Comparison of ENCODE assay signal across 7 mouse cellular contexts in the genomic region with DNA sequence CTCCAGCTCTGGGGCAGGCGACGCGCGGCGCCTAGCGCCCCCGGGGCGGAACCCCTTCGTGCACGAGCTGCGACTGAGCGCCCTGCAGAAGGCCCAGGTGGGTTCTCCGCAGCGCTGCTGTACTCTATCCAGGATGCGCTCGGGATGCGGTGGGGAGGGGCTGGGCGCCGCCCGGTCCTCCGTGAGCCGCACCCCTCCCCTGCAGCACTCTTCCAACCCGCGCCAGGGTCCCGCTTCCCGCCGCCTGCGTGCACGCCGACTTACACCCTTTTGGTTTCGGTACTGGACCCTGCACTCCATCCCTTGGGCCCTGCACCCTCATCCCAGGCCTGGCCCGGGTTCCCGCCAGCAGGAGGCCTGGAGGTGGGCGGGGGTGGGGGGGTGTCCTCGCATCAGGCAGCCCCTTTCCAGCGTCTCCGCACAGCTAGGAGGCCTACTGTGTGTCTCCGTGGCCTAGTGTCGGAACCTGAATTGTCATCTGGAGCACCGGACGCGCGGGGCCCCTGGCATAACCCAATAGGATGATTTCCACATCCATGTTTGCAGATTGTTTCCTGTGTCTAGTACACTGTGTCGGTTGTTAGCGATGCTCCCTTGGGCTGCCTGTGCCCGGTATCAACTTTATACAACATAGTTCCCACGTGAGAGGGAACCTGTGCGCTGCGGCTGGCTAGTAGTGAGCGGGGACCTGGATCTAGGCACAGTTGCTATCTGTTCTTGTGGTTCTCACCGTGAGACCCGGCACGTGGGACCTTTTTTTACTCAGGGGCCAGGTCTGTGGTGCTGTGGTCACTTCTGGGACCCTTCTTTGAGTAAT. TPM values are rescaled to one million over a fixed set of nuclear protein-coding genes. Genes with fewer than 3 reads are reported as not detected.
DNase-seq lines count a peak whose midpoint lies in the region; ATAC-seq and TF ChIP-seq lines count a peak whose summit lies in the region.

No protein-coding gene starts in this region.

- TF ChIP-seq EP300 in MEL (IDR thresholded peaks at IDR 0.05; ENCODE audit: low read depth in 1 of 2, low read length in 2 of 2) = no peak

- no peak for TF ChIP-seq RAD21 in MEL (IDR thresholded peaks at IDR 0.05; ENCODE audit: low read depth, low read length)

- no peaks in the 10 kb centered on the region for H3K27me3 ChIP-seq in C2C12 (ENCODE audit: control insufficient read depth, insufficient read depth, insufficient read length)
- H3K27me3 ChIP-seq in MEL (ENCODE audit: control insufficient read depth in 1 of 2, insufficient read depth in 2 of 2, low read length in 2 of 2) = no peaks in the 10 kb centered on the region
- no peaks in the 10 kb centered on the region for H3K27me3 ChIP-seq in heart, embryonic 14.5 days (ENCODE audit: control insufficient read depth, insufficient read depth, low read length)

- no peaks in the 10 kb centered on the region for H3K36me3 ChIP-seq in C2C12 (ENCODE audit: control insufficient read depth, insufficient read depth)
- H3K36me3 ChIP-seq in MEL (ENCODE audit: control insufficient read depth in 1 of 2, insufficient read depth in 2 of 2, low read length in 2 of 2) = peaks cover 0 to 6% of the 10 kb centered on the region in 2 experiments; a peak in 3 of 4 replicates
- H3K36me3 ChIP-seq in heart, embryonic 14.5 days (ENCODE audit: control insufficient read depth, insufficient read depth, low read length) = no peaks in the 10 kb centered on the region
- H3K36me3 ChIP-seq in macrophage (ENCODE audit: inconsistent target) = no peaks in the 10 kb centered on the region

- TF ChIP-seq POLR2A in MEL (IDR thresholded peaks at IDR 0.05; ENCODE audit: control insufficient read depth in 1 of 2, insufficient read depth in 1 of 2, low read depth in 1 of 2, low read length in 2 of 2, poor library complexity in 1 of 2) = no peak; a peak in 1 of 4 replicates

- peak; percentile 66 for DNase-seq in MEL (ENCODE audit: low read depth, low spot score)
- DNase-seq in embryo, embryonic 10.5 days (ENCODE audit: low spot score) = peak; percentile 43
- peak; percentile 45 for DNase-seq in kidney, postnatal 14 days
- DNase-seq in spleen, postnatal 4 days (ENCODE audit: low spot score in 2 of 2) = peak; percentile 62 to 85

- H3K4me1 ChIP-seq in MEL (ENCODE audit: control insufficient read depth in 1 of 2, insufficient read depth in 2 of 2, low read length in 2 of 2) = peaks cover 3 to 8% of the 10 kb centered on the region in 2 experiments; a peak in 3 of 4 replicates
- peaks cover 0 to 11% of the 10 kb centered on the region in 2 experiments for H3K4me1 ChIP-seq in heart, embryonic 14.5 days (ENCODE audit: control insufficient read depth in 2 of 2, insufficient read depth in 2 of 2, low read length in 2 of 2)

- 1% methylated on average over 46 of the region's 53 CpGs for WGBS in heart, embryonic 14.5 days
- 2% methylated on average over 53 of the region's 53 CpGs for WGBS in macrophage (ENCODE audit: missing documents)

- H3K9me3 ChIP-seq in MEL (replicated peaks; ENCODE audit: insufficient read depth, low read length) = no peaks in the 10 kb centered on the region
- no peaks in the 10 kb centered on the region for H3K9me3 ChIP-seq in heart, embryonic 14.5 days (ENCODE audit: control insufficient read depth, low read length)

- H3K79me2 ChIP-seq in C2C12 (ENCODE audit: control insufficient read depth, insufficient read depth) (peaks cover 54% of the 10 kb centered on the region), MEL (ENCODE audit: control insufficient read depth, insufficient read depth, low read length, poor library complexity) (peaks cover 38% of the 10 kb centered on the region), macrophage (ENCODE audit: inconsistent target) (peaks cover 53% of the 10 kb centered on the region)

- peak overlapping the region; percentile 98 for H3K4me2 ChIP-seq in heart, embryonic 14.5 days (ENCODE audit: low read length)

- H3K79me3 ChIP-seq in C2C12 (ENCODE audit: low read depth) = peaks cover 42% of the 10 kb centered on the region

- TF ChIP-seq CTCF in C2C12 (IDR thresholded peaks at IDR 0.05; ENCODE audit: control insufficient read depth, insufficient read depth, insufficient read length) (no peak), MEL (IDR thresholded peaks at IDR 0.05 in 2 of 3, conservative IDR thresholded peaks at IDR 0.05 in 1 of 3; ENCODE audit: control insufficient read depth in 1 of 3, insufficient read depth in 1 of 3, low read depth in 2 of 3, low read length in 3 of 3, poor library complexity in 1 of 3, severe bottlenecking in 1 of 3) (no peak; a peak in 1 of 6 replicates)

- H3K4me3 ChIP-seq in C2C12 (ENCODE audit: insufficient read depth, poor library complexity, severe bottlenecking) (peak overlapping the region; percentile 65), MEL (ENCODE audit: control insufficient read depth in 1 of 2, insufficient read depth in 1 of 2, low read depth in 2 of 2, low read length in 2 of 2) (peak overlapping the region; percentile 76 to 95), macrophage (ENCODE audit: inconsistent target) (peak overlapping the region; percentile 49)
- peak overlapping the region; percentile 77 to 99 for H3K4me3 ChIP-seq in heart, embryonic 14.5 days (ENCODE audit: control insufficient read depth in 1 of 2, insufficient read depth in 1 of 2, low read depth in 1 of 2, low read length in 2 of 2)

- peak overlapping the region; percentile 81 for H3K27ac ChIP-seq in MEL (ENCODE audit: control insufficient read depth, low read depth, low read length)
- peak overlapping the region; percentile 69 to 83 for H3K27ac ChIP-seq in heart, embryonic 14.5 days (replicated peaks in 1 of 2; ENCODE audit: control insufficient read depth in 1 of 2, insufficient read depth in 1 of 2, low read depth in 2 of 2, low read length in 2 of 2)
- no peak overlapping the region for H3K27ac ChIP-seq in macrophage

- peak overlapping the region; percentile 82 for H3ac ChIP-seq in C2C12 (ENCODE audit: control insufficient read depth, insufficient read length, low read depth)

- H3K9ac ChIP-seq in MEL (ENCODE audit: control insufficient read depth, low read depth, low read length, poor library complexity, severe bottlenecking) = peak overlapping the region; percentile 94
- H3K9ac ChIP-seq in heart, embryonic 14.5 days (ENCODE audit: low read length) = peak overlapping the region; percentile 91

- ATAC-seq in heart, embryonic 14.5 days (ENCODE audit: insufficient number of reproducible peaks, insufficient read depth, low FRiP score, low read depth) = peak; percentile 73

TF ChIP-seq in C2C12, 6 proteins besides CTCF, POLR2A, EP300 and RAD21:
- TF ChIP-seq MYOD1 (IDR thresholded peaks at IDR 0.05; ENCODE audit: control insufficient read depth, insufficient read length, low read depth) = no peak
- TF ChIP-seq CEBPB (IDR thresholded peaks at IDR 0.05; ENCODE audit: low read depth) = no peak
- TF ChIP-seq FOSL1 (IDR thresholded peaks at IDR 0.05; ENCODE audit: insufficient read depth, low read length, poor library complexity, severe bottlenecking) = no peak
- no peak for TF ChIP-seq MYOG (IDR thresholded peaks at IDR 0.05; ENCODE audit: control insufficient read depth, extremely low read depth, insufficient read length)
- no peak for TF ChIP-seq MAX (IDR thresholded peaks at IDR 0.05)
- no peak for TF ChIP-seq USF1 (IDR thresholded peaks at IDR 0.05; ENCODE audit: low read depth)

TF ChIP-seq in MEL, 35 proteins besides CTCF, POLR2A, EP300 and RAD21:
- TF ChIP-seq USF1 (IDR thresholded peaks at IDR 0.05; ENCODE audit: low read depth, low read length) = 0 out of 2 replicates have a peak, but pooled peaks have one; percentile 38
- peak; percentile 33; the same call in 1 of the 2 replicates for TF ChIP-seq MAX (IDR thresholded peaks at IDR 0.05; ENCODE audit: low read length)
- no peak for TF ChIP-seq E2F4 (IDR thresholded peaks at IDR 0.05; ENCODE audit: borderline replicate concordance, low read depth, low read length)
- 0 out of 2 replicates have a peak, but pooled peaks have one; percentile 40 for TF ChIP-seq MYC (IDR thresholded peaks at IDR 0.05; ENCODE audit: low read depth, low read length)
- peak; percentile 83 for TF ChIP-seq MXI1 (IDR thresholded peaks at IDR 0.05; ENCODE audit: low read depth, low read length)
- no peak for TF ChIP-seq JUND (IDR thresholded peaks at IDR 0.05; ENCODE audit: low read depth, low read length)
- no peak for TF ChIP-seq USF2 (IDR thresholded peaks at IDR 0.05; ENCODE audit: borderline replicate concordance in 1 of 2, insufficient read depth in 1 of 2, low read depth in 1 of 2, low read length in 2 of 2)
- TF ChIP-seq ZKSCAN1 (IDR thresholded peaks at IDR 0.05; ENCODE audit: low read depth, low read length) = peak; percentile 87
- no peak for TF ChIP-seq TBP (IDR thresholded peaks at IDR 0.05; ENCODE audit: low read depth, low read length)
- peak; percentile 58 for TF ChIP-seq SIN3A (IDR thresholded peaks at IDR 0.05; ENCODE audit: low read length)
- peak; percentile 79 for TF ChIP-seq BHLHE40 (IDR thresholded peaks at IDR 0.05; ENCODE audit: borderline replicate concordance, low read depth, low read length)
TF ChIP-seq in MEL: peak in this region for 7.

RNA-seq across cellular contexts. Expression of a gene that starts 0.6 kb away (rescaled TPM):
- polyA plus RNA-seq in C2C12 (2012; fragmentation: generic; extraction: Trizol) (22.5 TPM), MEL (2012; ENCODE audit: insufficient read depth in 1 of 2, insufficient read length in 2 of 2, low read depth in 1 of 2, low replicate concordance in 2 of 2, missing spikeins in 1 of 2) (10 to 100 TPM in 1 of 2 experiments, not detected in 1; 31.5 TPM), macrophage (2018) (18.3 to 26.7 TPM (median 26.4 TPM) in 3 replicates)
- 30.5 and 38.8 TPM in 2 replicates for total RNA-seq in MEL (2012; rRNA removed)
- 15.4 and 19.1 TPM in 2 replicates for polyA plus RNA-seq in heart, embryonic 14.5 days (2014; fragmentation: Nextera tagmentation; extraction: Ambion mirVana)
- total RNA-seq in macrophage (2018; cell fraction: chromatin; rRNA removed) = 100 to 1,000 TPM in 10 of 26 experiments, 10 to 100 TPM in 16; 55.7 to 372 (median 82.7) TPM
- total RNA-seq in macrophage (2018; cell fraction: cytosol; rRNA removed) = 10 to 100 TPM; 15.6 to 43.8 (median 25.6) TPM
- 100 to 1,000 TPM in 6 of 26 experiments, 10 to 100 TPM in 20; 37.8 to 160 (median 59.7) TPM for total RNA-seq in macrophage (2018; cell fraction: nucleus; rRNA removed)
